Mouse (Mus musculus) c-Kit-negative CD71-positive TER-119-positive erythroid progenitor cells, embryonic 14.5 days (primary cell): ENCODE data around the gene Usp39.

ENCODE experiments used
- DNase-seq: peaks from one replicate; pipeline ENCODE4 v3.0.0-alpha.2; 2013; ENCODE audit warnings: low read depth, low spot score

Usp39 gene

GRCm38 (mm10) chr6:72302349-72302925, 42.5 kb downstream of the Usp39 start:
- no peak for DNase-seq

- no peak for DNase-seq
These were observed 47.2 kb downstream of the Usp39 start for GRCm38 (mm10) chr6:72297825-72298224.

- no peak for DNase-seq
These were observed 51.9 kb downstream of the Usp39 start for GRCm38 (mm10) chr6:72292972-72293651.

GRCm38 (mm10) chr6:72289484-72289883, 55.5 kb downstream of the Usp39 start:
- no peak for DNase-seq

GRCm38 (mm10) chr6:72283914-72284313, 61.1 kb downstream of the Usp39 start:
- DNase-seq: no peak

- peak; percentile 60 for DNase-seq
These were observed 64.5 kb downstream of the Usp39 start for GRCm38 (mm10) chr6:72280410-72280998.

- peak; percentile 86 for DNase-seq
These were observed 65.5 kb downstream of the Usp39 start for GRCm38 (mm10) chr6:72279505-72279904.

GRCm38 (mm10) chr6:72278835-72279234, 66.1 kb downstream of the Usp39 start:
- DNase-seq: peak; percentile 48

- no peak for DNase-seq
These were observed 67.3 kb downstream of the Usp39 start for GRCm38 (mm10) chr6:72277508-72278166.

- DNase-seq: no peak
These were observed 68.0 kb downstream of the Usp39 start for GRCm38 (mm10) chr6:72276972-72277441.

- DNase-seq: no peak
These were observed 68.8 kb downstream of the Usp39 start for GRCm38 (mm10) chr6:72276141-72276540.

GRCm38 (mm10) chr6:72275527-72275926, 69.5 kb downstream of the Usp39 start:
- no peak for DNase-seq

- DNase-seq: peak; percentile 80
These were observed 71.8 kb downstream of the Usp39 start for GRCm38 (mm10) chr6:72273153-72273552.

GRCm38 (mm10) chr6:72272161-72272696, 72.8 kb downstream of the Usp39 start:
- DNase-seq: no peak

GRCm38 (mm10) chr6:72270952-72271519, 73.9 kb downstream of the Usp39 start:
- no peak for DNase-seq

- DNase-seq: no peak
These were observed 74.7 kb downstream of the Usp39 start for GRCm38 (mm10) chr6:72270258-72270657.
